Mouse (Mus musculus) CH12.LX (cell line): ENCODE measurements around the gene Nrf1. TPM values are rescaled to one million over a fixed set of nuclear protein-coding genes. Genes with fewer than 3 reads are reported as not detected.
A peak's percentile ranks its signal among the peaks of the same experiment; 100 is the strongest.

Source experiments
- DNase-seq: peaks from one replicate; pipeline ENCODE4 v3.0.0-alpha.2; 2013; ENCODE audit errors: extremely low read depth
- H3K27ac ChIP-seq: 2 replicates; pipeline ENCODE4 v1.5.1; 2012; ENCODE audit warnings: low read depth, mild to moderate bottlenecking, control low read depth, moderate library complexity; ENCODE audit not compliant: insufficient read depth
- H3K27me3 ChIP-seq: replicated peaks from 2 replicates; pipeline ENCODE3; 2012; ENCODE audit warnings: inconsistent platforms
- H3K36me3 ChIP-seq, 2 experiments: replicated peaks in 1 of 2; 2 replicates each; pipeline versions ENCODE3 to v1.6.1; 2012; ENCODE audit warnings: inconsistent platforms in 1 of 2, low read length in 1 of 2, mild to moderate bottlenecking in 1 of 2, mixed read lengths in 1 of 2, moderate library complexity in 1 of 2; ENCODE audit not compliant: control insufficient read depth in 1 of 2, insufficient read depth in 1 of 2
- H3K4me1 ChIP-seq, 2 experiments: 2 replicates each; pipeline ENCODE4 v1.6.1; 2012; ENCODE audit warnings: inconsistent platforms in 1 of 2, moderate library complexity in 1 of 2; ENCODE audit not compliant: insufficient read depth in 2 of 2, control insufficient read depth in 1 of 2
- H3K4me2 ChIP-seq: 2 replicates; pipeline ENCODE4 v1.6.1; 2012; ENCODE audit warnings: low read depth, mild to moderate bottlenecking, control low read depth; ENCODE audit not compliant: poor library complexity, insufficient read depth, severe bottlenecking
- H3K4me3 ChIP-seq, 3 experiments: fragments of 150-350 bp in 1 of 3; sonication (generic) in 1 of 3; replicated peaks in 1 of 3; 2 replicates each; pipeline versions ENCODE3 to v1.5.1; 2011 to 2012; ENCODE audit warnings: low read depth in 2 of 3, low read length in 2 of 3, mild to moderate bottlenecking in 2 of 3, moderate library complexity in 2 of 3, control low read depth in 1 of 3, improper control_type of control experiment in 1 of 3, inconsistent platforms in 1 of 3, mixed read lengths in 1 of 3; ENCODE audit not compliant: poor library complexity in 1 of 3
- H3K79me2 ChIP-seq: replicated peaks from 2 replicates; pipeline ENCODE4 v1.6.1; 2012; ENCODE audit warnings: mild to moderate bottlenecking, moderate library complexity; ENCODE audit not compliant: control insufficient read depth, poor library complexity, insufficient read depth, severe bottlenecking; ENCODE audit errors: extremely low read depth
- H3K9ac ChIP-seq: 2 replicates; pipeline ENCODE4 v1.6.1; 2012; ENCODE audit warnings: low read depth, mild to moderate bottlenecking, control low read depth, moderate library complexity; ENCODE audit not compliant: insufficient read depth
- H3K9me3 ChIP-seq: replicated peaks from 2 replicates; pipeline ENCODE3; 2012; ENCODE audit warnings: low read length, inconsistent platforms, mixed read lengths
- CHD1 ChIP-seq: IDR thresholded peaks from 2 replicates; pipeline ENCODE4 v1.6.1; 2012; ENCODE audit warnings: low read depth, low read length, improper control_type of control experiment, inconsistent platforms
- CHD2 ChIP-seq: IDR thresholded peaks from 2 replicates; pipeline ENCODE4 v1.6.1; 2011; ENCODE audit warnings: low read length, improper control_type of control experiment
- CTCF ChIP-seq, 2 experiments: IDR thresholded peaks in 1 of 2; conservative IDR thresholded peaks in 1 of 2; 2 replicates each; pipeline ENCODE4 v1.5.1; 2011 to 2012; ENCODE audit warnings: low read depth in 2 of 2, low read length in 2 of 2, improper control_type of control experiment in 1 of 2, inconsistent platforms in 1 of 2, mild to moderate bottlenecking in 1 of 2, moderate library complexity in 1 of 2
- E2F4 ChIP-seq: IDR thresholded peaks from 2 replicates; pipeline ENCODE4 v1.6.1; 2011; ENCODE audit warnings: low read depth, low read length, improper control_type of control experiment; ENCODE audit not compliant: insufficient replicate concordance
- EP300 ChIP-seq: IDR thresholded peaks from 2 replicates; pipeline ENCODE4 v1.6.1; 2011; ENCODE audit warnings: low read length, improper control_type of control experiment
- ETS1 ChIP-seq: conservative IDR thresholded peaks from 2 replicates; pipeline ENCODE4 v1.6.1; 2012; ENCODE audit warnings: low read depth, mild to moderate bottlenecking, inconsistent platforms, low read length, improper control_type of control experiment, moderate library complexity
- HCFC1 ChIP-seq: IDR thresholded peaks from 2 replicates; pipeline ENCODE4 v1.6.1; 2012; ENCODE audit warnings: low read depth, mild to moderate bottlenecking, inconsistent platforms, low read length, improper control_type of control experiment
- MAFK ChIP-seq: IDR thresholded peaks from 2 replicates; pipeline ENCODE4 v1.6.1; 2011; ENCODE audit warnings: low read length, improper control_type of control experiment; ENCODE audit not compliant: insufficient replicate concordance
- MAX ChIP-seq: IDR thresholded peaks from 2 replicates; pipeline ENCODE4 v1.6.1; 2011; ENCODE audit warnings: low read length, improper control_type of control experiment
- MEF2A ChIP-seq: IDR thresholded peaks from 2 replicates; pipeline ENCODE4 v1.6.1; 2014; ENCODE audit warnings: low read depth, mild to moderate bottlenecking, inconsistent platforms, low read length, improper control_type of control experiment, borderline replicate concordance
- MXI1 ChIP-seq: IDR thresholded peaks from 2 replicates; pipeline ENCODE4 v1.6.1; 2011; ENCODE audit warnings: mild to moderate bottlenecking, low read depth, low read length, improper control_type of control experiment
- MYC ChIP-seq: IDR thresholded peaks from 2 replicates; pipeline ENCODE4 v1.6.1; 2011; ENCODE audit warnings: low read depth, mild to moderate bottlenecking, improper control_type of control experiment, low read length
- NRF1 ChIP-seq: IDR thresholded peaks from 2 replicates; pipeline ENCODE4 v1.6.1; 2014; ENCODE audit warnings: low read depth, mild to moderate bottlenecking, inconsistent platforms, low read length, improper control_type of control experiment, moderate library complexity
- POLR2AphosphoS2 ChIP-seq: IDR thresholded peaks from 2 replicates; pipeline ENCODE4 v1.6.1; 2011; ENCODE audit warnings: low read depth, low read length, improper control_type of control experiment
- RAD21 ChIP-seq: IDR thresholded peaks from 2 replicates; pipeline ENCODE4 v1.6.1; 2011; ENCODE audit warnings: low read depth, mild to moderate bottlenecking, low read length, improper control_type of control experiment, moderate library complexity
- RCOR1 ChIP-seq: conservative IDR thresholded peaks from 2 replicates; pipeline ENCODE4 v1.6.1; 2012; ENCODE audit warnings: low read depth, mild to moderate bottlenecking, inconsistent platforms, low read length, improper control_type of control experiment
- SMC3 ChIP-seq: IDR thresholded peaks from 2 replicates; pipeline ENCODE4 v1.6.1; 2011; ENCODE audit warnings: low read depth, low read length, improper control_type of control experiment
- UBTF ChIP-seq: IDR thresholded peaks from 2 replicates; pipeline ENCODE4 v1.6.1; 2012; ENCODE audit warnings: low read depth, mild to moderate bottlenecking, inconsistent platforms, low read length, improper control_type of control experiment, moderate library complexity
- USF1 ChIP-seq: IDR thresholded peaks from 2 replicates; pipeline ENCODE4 v1.6.1; 2014; ENCODE audit warnings: low read depth, mild to moderate bottlenecking, inconsistent platforms, low read length, improper control_type of control experiment
- ZKSCAN1 ChIP-seq: IDR thresholded peaks from 2 replicates; pipeline ENCODE4 v1.6.1; 2012; ENCODE audit warnings: low read depth, inconsistent platforms, low read length, improper control_type of control experiment, borderline replicate concordance
- ZMIZ1 ChIP-seq: IDR thresholded peaks from 2 replicates; pipeline ENCODE4 v1.6.1; 2012; ENCODE audit warnings: low read depth, mild to moderate bottlenecking, inconsistent platforms, low read length, improper control_type of control experiment
- ZNF384 ChIP-seq: IDR thresholded peaks from 2 replicates; pipeline ENCODE4 v1.6.1; 2012; ENCODE audit warnings: low read depth, low read length, improper control_type of control experiment, inconsistent platforms
- dilution Hi-C: fragments of 300-500 bp; cut with MboI; formaldehyde crosslinking; loops from 2 replicates; pipeline ENCODE4 v1.14.3; 2020; ENCODE audit warnings: low sequenced_read_pairs; ENCODE audit not compliant: extremely low pct_unique_long_range_greater_than_20kb, extremely low pct_ligation_motif_present
- in situ Hi-C: fragments of 300-500 bp; cut with MboI; formaldehyde crosslinking; loops from 3 replicates; pipeline ENCODE4 v1.14.3; 2019; ENCODE audit warnings: low sequenced_read_pairs, low pct_ligation_motif_present, low pct_unique_long_range_greater_than_20kb, mixed read lengths
- polyA plus RNA-seq: library from polyadenylated mRNA; unstranded; fragments of >175 nt; gene quantifications from 2 replicates; pipeline ENCODE4 v1.2.1, GENCODE M21; 2012; ENCODE audit warnings: low read depth; ENCODE audit not compliant: insufficient read length
- total RNA-seq, 2 experiments: library from RNA; depleted of rRNA; stranded (reverse); fragments of 300-350 nt in 1 of 2; fragments of >200 nt in 1 of 2; gene quantifications; 2 replicates each; pipeline ENCODE4 v1.2.3; 2012 to 2014

Gene Nrf1
- total and polyA plus RNA-seq, 3 experiments = 43.6 to 74.6 (median 51.3) TPM

DNA sequence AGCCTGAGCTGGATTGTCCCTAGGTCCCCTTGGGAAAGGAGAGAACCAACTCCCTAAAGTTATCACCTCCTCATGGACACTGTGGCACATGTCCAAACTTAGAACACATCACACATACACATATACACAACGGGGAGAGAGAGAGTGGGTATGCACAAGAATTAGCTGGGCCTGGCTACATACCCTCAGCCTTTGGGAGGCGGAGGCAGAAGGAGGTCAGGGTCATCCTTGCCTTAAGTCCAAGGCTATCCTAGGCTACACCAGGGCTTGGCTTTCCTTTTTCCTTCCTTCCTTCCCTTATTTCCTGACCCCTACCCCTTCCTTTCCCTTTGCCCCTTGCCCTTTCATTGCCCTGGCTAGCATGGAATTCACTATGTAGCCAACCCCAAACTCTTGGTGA lies 14.8 kb downstream of the Nrf1 start:
- Histone ChIP-seq H3K79me2 (peaks cover 46% of the 10 kb centered on the region), H3K36me3 (peaks cover 0 to 8% of the 10 kb centered on the region in 2 experiments), H3K27me3 (no peaks in the 10 kb centered on the region), H3K4me2 (no peak overlapping the region), H3K9ac (no peak overlapping the region), H3K4me3 (no peak overlapping the region), H3K27ac (no peak overlapping the region), H3K4me1 (peaks cover 5 to 34% of the 10 kb centered on the region in 2 experiments; a peak in 3 of 4 replicates), H3K9me3 (no peaks in the 10 kb centered on the region)
- DNase-seq = no peak
- no peak for TF ChIP-seq CHD2
- TF ChIP-seq UBTF = no peak
- TF ChIP-seq EP300 = no peak
- no peak for TF ChIP-seq HCFC1
- no peak for TF ChIP-seq MAX
- no peak for TF ChIP-seq POLR2AphosphoS2
- TF ChIP-seq USF1 = no peak
- TF ChIP-seq MYC = no peak
- TF ChIP-seq NRF1 = no peak
- dilution Hi-C loops = no loop called here
- in situ Hi-C loops = no loop called here

DNA sequence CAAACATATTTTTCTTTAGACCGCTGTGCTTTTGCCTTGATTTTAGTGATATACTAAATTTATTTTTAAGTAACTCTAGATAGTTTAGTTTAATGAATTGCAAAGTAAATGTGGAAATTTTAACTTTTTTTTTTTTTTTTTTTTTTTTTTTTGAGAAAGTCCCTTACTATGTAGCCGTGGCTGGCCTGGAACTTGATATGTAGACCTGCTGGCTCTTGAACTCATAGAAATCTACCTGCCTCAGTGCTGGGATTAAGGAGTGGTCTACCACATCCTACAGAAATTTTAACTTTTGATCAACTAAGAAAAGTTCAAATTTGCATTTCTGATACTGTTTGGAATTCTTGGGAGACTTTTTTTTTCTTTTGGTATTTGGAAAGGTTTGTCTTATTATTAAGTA lies 17.6 kb downstream of the Nrf1 start:
- no peak for DNase-seq
- in situ Hi-C loops = no loop called here
- H3K4me3 ChIP-seq = no peak overlapping the region

DNA sequence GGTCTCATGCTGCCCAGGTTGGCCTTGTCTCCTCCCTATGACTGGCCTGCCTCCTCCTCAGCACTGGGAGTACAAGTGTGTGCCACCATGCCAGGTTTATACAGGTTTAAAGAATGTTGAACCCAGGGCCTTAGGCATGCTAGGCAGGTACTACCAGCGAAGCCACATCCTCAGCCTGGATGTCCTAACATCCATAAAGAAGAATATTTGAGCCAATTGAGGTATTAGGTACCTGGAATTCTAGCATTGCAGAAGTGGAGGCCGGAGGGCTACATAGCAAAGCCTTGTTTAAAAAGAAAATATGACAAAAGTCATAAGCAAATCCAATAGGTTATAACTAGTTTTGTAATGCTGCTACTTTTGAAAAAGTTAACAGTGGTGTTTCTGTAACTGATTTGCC lies 19.0 kb downstream of the Nrf1 start:
- Histone ChIP-seq H3K9me3 (no peaks in the 10 kb centered on the region), H3K4me2 (no peak overlapping the region), H3K4me1 (peaks cover 5 to 35% of the 10 kb centered on the region in 2 experiments; a peak in 3 of 4 replicates), H3K36me3 (peaks cover 0 to 13% of the 10 kb centered on the region in 2 experiments), H3K79me2 (peaks cover 27% of the 10 kb centered on the region), H3K9ac (no peak overlapping the region), H3K27ac (no peak overlapping the region), H3K4me3 (no peak overlapping the region), H3K27me3 (no peaks in the 10 kb centered on the region)
- no peak for TF ChIP-seq RCOR1
- no peak for TF ChIP-seq CTCF (conservative IDR thresholded peaks at IDR 0.05 in 1 of 2, IDR thresholded peaks at IDR 0.05 in 1 of 2; ENCODE audit: low read depth in 2 of 2, low read length in 2 of 2)
- TF ChIP-seq ZKSCAN1 = no peak
- no peak for TF ChIP-seq MAFK
- TF ChIP-seq MXI1 = no peak
- no peak for TF ChIP-seq ZMIZ1
- no peak for TF ChIP-seq USF1
- TF ChIP-seq SMC3 = no peak
- TF ChIP-seq RAD21 = no peak
- no peak for TF ChIP-seq MEF2A
- TF ChIP-seq NRF1 = no peak
- TF ChIP-seq E2F4 = no peak
- no peak for TF ChIP-seq ETS1
- no peak for TF ChIP-seq CHD1
- no peak for TF ChIP-seq CHD2
- TF ChIP-seq POLR2AphosphoS2 = no peak
- no peak for DNase-seq
- dilution Hi-C loops = no loop called here
- in situ Hi-C loops = no loop called here

More for the DNA sequence above, 17.6 kb downstream of the Nrf1 start:
- no peak overlapping the region for H3K27ac ChIP-seq
- no peak for TF ChIP-seq UBTF
- peak; percentile 55 for TF ChIP-seq ZNF384
- H3K9me3 ChIP-seq = no peaks in the 10 kb centered on the region
- no peak overlapping the region for H3K9ac ChIP-seq
- peaks cover 34% of the 10 kb centered on the region for H3K79me2 ChIP-seq
- H3K27me3 ChIP-seq = no peaks in the 10 kb centered on the region
- H3K4me2 ChIP-seq = no peak overlapping the region
- peaks cover 5 to 30% of the 10 kb centered on the region in 2 experiments; a peak in 3 of 4 replicates for H3K4me1 ChIP-seq
- H3K36me3 ChIP-seq = peaks cover 0 to 10% of the 10 kb centered on the region in 2 experiments
- dilution Hi-C loops = no loop called here
